Mouse (Mus musculus) lung, embryonic 16.5 days (tissue): ENCODE results near the gene Rgs14. TPM values are rescaled to one million over a fixed set of nuclear protein-coding genes. Genes with fewer than 3 reads are reported as not detected.
A peak's percentile ranks its signal among the peaks of the same experiment; 100 is the strongest.

ENCODE experiments used
- ATAC-seq: fragments of 200-750 bp; cut with Nextera tagmentation; 2 replicates; pipeline ENCODE4 v1.8.0; 2017; ENCODE audit warnings: low read depth, mild to moderate bottlenecking, moderate library complexity
- H3K27ac ChIP-seq: fragments of 300-500 bp; sonication (generic); 2 replicates; pipeline ENCODE4 v1.5.1; 2014; ENCODE audit warnings: mild to moderate bottlenecking, control low read depth, low read length
- H3K27me3 ChIP-seq: fragments of 300-500 bp; sonication (generic); 2 replicates; pipeline ENCODE4 v1.6.1; 2014; ENCODE audit warnings: low read depth, low read length, mixed read lengths; ENCODE audit not compliant: control insufficient read depth, insufficient read depth
- H3K36me3 ChIP-seq: fragments of 300-500 bp; sonication (generic); 2 replicates; pipeline ENCODE4 v1.6.1; 2014; ENCODE audit warnings: low read length; ENCODE audit not compliant: control insufficient read depth, insufficient read depth
- H3K4me1 ChIP-seq: fragments of 300-500 bp; sonication (generic); replicated peaks from 2 replicates; pipeline ENCODE4 v1.6.1; 2014; ENCODE audit warnings: low read length, mixed read lengths; ENCODE audit not compliant: control insufficient read depth, insufficient read depth
- H3K4me2 ChIP-seq: fragments of 300-500 bp; sonication (generic); 2 replicates; pipeline ENCODE4 v1.6.1; 2014; ENCODE audit warnings: low read depth, low read length, control low read depth
- H3K4me3 ChIP-seq: fragments of 300-500 bp; sonication (generic); 2 replicates; pipeline ENCODE4 v1.5.1; 2014; ENCODE audit warnings: mild to moderate bottlenecking, low read length, control low read depth
- H3K9ac ChIP-seq: fragments of 300-500 bp; sonication (generic); 2 replicates; pipeline ENCODE4 v1.6.1; 2014; ENCODE audit warnings: low read length, control low read depth
- H3K9me3 ChIP-seq: fragments of 300-500 bp; sonication (generic); 2 replicates; pipeline ENCODE4 v1.6.1; 2016; ENCODE audit warnings: low read length; ENCODE audit not compliant: control insufficient read depth
- WGBS: fragments of 180-500 bp; shearing (Covaris S2); extraction: QIAGEN DNeasy Blood & Tissue Kit; methylation state at CpG from one replicate; pipeline ENCODE4 v1.1.7; 2014; 5-methylcytosine and 5-hydroxymethylcytosine counted together
- polyA plus RNA-seq: library from polyadenylated mRNA; unstranded; fragments of >200 nt; fragmentation: Nextera tagmentation; extraction: Ambion mirVana; gene quantifications from 2 replicates; pipeline ENCODE4 v1.2.1, GENCODE M21; 2015

Rgs14 gene
- polyA plus RNA-seq, 1 experiment from 2014 or later = 1.4 TPM

- 57% methylated on average over 8 of the region's 8 CpGs for WGBS
- no peak overlapping the region for H3K27ac ChIP-seq
- H3K36me3 ChIP-seq = no peaks in the 10 kb centered on the region
- H3K9ac ChIP-seq = no peak overlapping the region
- no peak for ATAC-seq
- H3K9me3 ChIP-seq = no peaks in the 10 kb centered on the region
- no peak overlapping the region for H3K4me2 ChIP-seq
- H3K4me3 ChIP-seq = no peak overlapping the region
- no peaks in the 10 kb centered on the region for H3K27me3 ChIP-seq
- peaks cover 3% of the 10 kb centered on the region for H3K4me1 ChIP-seq
These were observed 1.6 kb downstream of the Rgs14 start for GRCm38 (mm10) chr13:55371007-55371681.

- Histone ChIP-seq H3K27ac (no peak overlapping the region), H3K4me3 (no peak overlapping the region), H3K27me3 (no peaks in the 10 kb centered on the region), H3K36me3 (no peaks in the 10 kb centered on the region), H3K4me2 (no peak overlapping the region), H3K4me1 (peaks cover 3% of the 10 kb centered on the region), H3K9me3 (no peaks in the 10 kb centered on the region), H3K9ac (no peak overlapping the region)
- no peak for ATAC-seq
- 54% methylated on average over 5 of the region's 5 CpGs for WGBS
These were observed 2.2 kb downstream of the Rgs14 start for GRCm38 (mm10) chr13:55371740-55372139.

GRCm38 (mm10) chr13:55374206-55374924 lies 4.8 kb downstream of the Rgs14 start:
- no peaks in the 10 kb centered on the region for H3K9me3 ChIP-seq
- H3K4me1 ChIP-seq = peaks cover under 1% of the 10 kb centered on the region
- no peaks in the 10 kb centered on the region for H3K36me3 ChIP-seq
- no peak overlapping the region for H3K4me2 ChIP-seq
- WGBS = 51% methylated on average over 6 of the region's 6 CpGs
- H3K27ac ChIP-seq = no peak overlapping the region
- no peak for ATAC-seq
- peaks cover 20% of the 10 kb centered on the region for H3K27me3 ChIP-seq
- H3K4me3 ChIP-seq = no peak overlapping the region
- no peak overlapping the region for H3K9ac ChIP-seq

- H3K27ac ChIP-seq = no peak overlapping the region
- peaks cover 26% of the 10 kb centered on the region for H3K27me3 ChIP-seq
- no peaks in the 10 kb centered on the region for H3K9me3 ChIP-seq
- ATAC-seq = no peak
- no peak overlapping the region for H3K9ac ChIP-seq
- H3K4me3 ChIP-seq = no peak overlapping the region
- no peaks in the 10 kb centered on the region for H3K36me3 ChIP-seq
- WGBS = 58% methylated on average over 2 of the region's 2 CpGs
- no peak overlapping the region for H3K4me2 ChIP-seq
- H3K4me1 ChIP-seq = no peaks in the 10 kb centered on the region
These were observed 6.3 kb downstream of the Rgs14 start for GRCm38 (mm10) chr13:55375877-55376276.

- no peaks in the 10 kb centered on the region for H3K36me3 ChIP-seq
- H3K9ac ChIP-seq = no peak overlapping the region
- 7% methylated on average over 32 of the region's 32 CpGs for WGBS
- peaks cover 29% of the 10 kb centered on the region for H3K27me3 ChIP-seq
- H3K27ac ChIP-seq = no peak overlapping the region
- H3K9me3 ChIP-seq = no peaks in the 10 kb centered on the region
- H3K4me3 ChIP-seq = peak overlapping the region; percentile 16
- no peaks in the 10 kb centered on the region for H3K4me1 ChIP-seq
- peak; percentile 38; the same call in 1 of the 2 replicates for ATAC-seq
- peak overlapping the region; percentile 29 for H3K4me2 ChIP-seq
These were observed 9.5 kb downstream of the Rgs14 start for GRCm38 (mm10) chr13:55378907-55379580.

- H3K27me3 ChIP-seq = peaks cover 29% of the 10 kb centered on the region
- H3K9me3 ChIP-seq = no peaks in the 10 kb centered on the region
- H3K9ac ChIP-seq = no peak overlapping the region
- H3K4me1 ChIP-seq = no peaks in the 10 kb centered on the region
- H3K36me3 ChIP-seq = no peaks in the 10 kb centered on the region
- H3K27ac ChIP-seq = no peak overlapping the region
- H3K4me2 ChIP-seq = no peak overlapping the region
- no peak for ATAC-seq
- 73% methylated on average over 4 of the region's 4 CpGs for WGBS
- no peak overlapping the region for H3K4me3 ChIP-seq
These were observed 12.3 kb downstream of the Rgs14 start for GRCm38 (mm10) chr13:55381790-55382189.

GRCm38 (mm10) chr13:55390644-55391043 lies 21.1 kb downstream of the Rgs14 start:
- Histone ChIP-seq H3K4me3 (no peak overlapping the region), H3K27ac (no peak overlapping the region), H3K27me3 (no peaks in the 10 kb centered on the region), H3K4me2 (no peak overlapping the region), H3K9me3 (no peaks in the 10 kb centered on the region; the same call in 1 of the 2 replicates), H3K9ac (no peak overlapping the region), H3K4me1 (no peaks in the 10 kb centered on the region), H3K36me3 (no peaks in the 10 kb centered on the region)
- 72% methylated on average over 3 of the region's 3 CpGs for WGBS
- no peak for ATAC-seq

- no peak overlapping the region for H3K27ac ChIP-seq
These were observed 22.1 kb downstream of the Rgs14 start for GRCm38 (mm10) chr13:55391626-55392029.

GRCm38 (mm10) chr13:55392933-55393332 lies 23.4 kb downstream of the Rgs14 start:
- H3K4me2 ChIP-seq = no peak overlapping the region
- no peak overlapping the region for H3K4me3 ChIP-seq
- WGBS = 67% methylated on average over 4 of the region's 4 CpGs
- H3K36me3 ChIP-seq = no peaks in the 10 kb centered on the region
- H3K9ac ChIP-seq = no peak overlapping the region
- H3K27ac ChIP-seq = no peak overlapping the region
- H3K4me1 ChIP-seq = no peaks in the 10 kb centered on the region
- H3K9me3 ChIP-seq = no peaks in the 10 kb centered on the region; the same call in 1 of the 2 replicates
- ATAC-seq = no peak
- H3K27me3 ChIP-seq = no peaks in the 10 kb centered on the region

More at GRCm38 (mm10) chr13:55391626-55392029, 22.1 kb downstream of the Rgs14 start:
- Histone ChIP-seq H3K4me1 (no peaks in the 10 kb centered on the region), H3K4me2 (no peak overlapping the region), H3K4me3 (no peak overlapping the region), H3K36me3 (no peaks in the 10 kb centered on the region), H3K9me3 (no peaks in the 10 kb centered on the region; the same call in 1 of the 2 replicates), H3K9ac (no peak overlapping the region), H3K27me3 (no peaks in the 10 kb centered on the region)
- WGBS = 77% methylated on average over 1 of the region's 1 CpGs
- no peak for ATAC-seq
